Mouse (Mus musculus): Measurements from ENCODE around the gene Agbl4. TPM values are rescaled to one million over a fixed set of nuclear protein-coding genes. Genes with fewer than 3 reads are reported as not detected.

Agbl4 gene
- total RNA-seq, 2 experiments from 2014 or later = not detected

GRCm38 (mm10) chr4:111518191-111518590 lies 1120.7 kb downstream of the Agbl4 start:
- intact Hi-C loops (cut with DNase I; ENCODE audit: low total_unique reads) = no loop called here
- no peak for DNase-seq

GRCm38 (mm10) chr4:111519267-111519666 lies 1121.8 kb downstream of the Agbl4 start:
- intact Hi-C loops (cut with DNase I; ENCODE audit: low total_unique reads) = no loop called here
- no peak for DNase-seq

GRCm38 (mm10) chr4:111520006-111520405 lies 1122.5 kb downstream of the Agbl4 start:
- intact Hi-C loops (cut with DNase I; ENCODE audit: low total_unique reads) = no loop called here

GRCm38 (mm10) chr4:111522974-111523373 lies 1125.5 kb downstream of the Agbl4 start:
- intact Hi-C loops (cut with DNase I; ENCODE audit: low total_unique reads) = no loop called here
- no peak for DNase-seq

More at GRCm38 (mm10) chr4:111520006-111520405, 1122.5 kb downstream of the Agbl4 start:
- no peak for DNase-seq

GRCm38 (mm10) chr4:111528961-111529360 lies 1131.5 kb downstream of the Agbl4 start:
- DNase-seq = no peak
- intact Hi-C loops (cut with DNase I; ENCODE audit: low total_unique reads) = no loop called here

GRCm38 (mm10) chr4:111529996-111530395 lies 1132.5 kb downstream of the Agbl4 start:
- intact Hi-C loops (cut with DNase I; ENCODE audit: low total_unique reads) = no loop called here
- no peak for DNase-seq

GRCm38 (mm10) chr4:111530537-111530936 lies 1133.1 kb downstream of the Agbl4 start:
- DNase-seq = no peak
- intact Hi-C loops (cut with DNase I; ENCODE audit: low total_unique reads) = no loop called here

GRCm38 (mm10) chr4:111544684-111545083 lies 1147.2 kb downstream of the Agbl4 start:
- intact Hi-C loops (cut with DNase I; ENCODE audit: low total_unique reads) = no loop called here
- DNase-seq = no peak

GRCm38 (mm10) chr4:111546009-111546408 lies 1148.5 kb downstream of the Agbl4 start:
- intact Hi-C loops (cut with DNase I; ENCODE audit: low total_unique reads) = no loop called here
- DNase-seq = no peak

- no peak for DNase-seq
- intact Hi-C loops (cut with DNase I; ENCODE audit: low total_unique reads) = no loop called here
These were observed 1158.0 kb downstream of the Agbl4 start for GRCm38 (mm10) chr4:111555426-111555825.

GRCm38 (mm10) chr4:111577087-111577773 lies 1179.8 kb downstream of the Agbl4 start:
- intact Hi-C loops (cut with DNase I; ENCODE audit: low total_unique reads) = no loop called here

GRCm38 (mm10) chr4:111579115-111579862 lies 1181.8 kb downstream of the Agbl4 start:
- no peak for DNase-seq
- intact Hi-C loops (cut with DNase I; ENCODE audit: low total_unique reads) = no loop called here

More at GRCm38 (mm10) chr4:111577087-111577773, 1179.8 kb downstream of the Agbl4 start:
- DNase-seq = no peak

GRCm38 (mm10) chr4:111579863-111580224 lies 1182.4 kb downstream of the Agbl4 start:
- DNase-seq = no peak
- intact Hi-C loops (cut with DNase I; ENCODE audit: low total_unique reads) = no loop called here

- DNase-seq = no peak
- intact Hi-C loops (cut with DNase I; ENCODE audit: low total_unique reads) = no loop called here
These were observed 1182.8 kb downstream of the Agbl4 start for GRCm38 (mm10) chr4:111580239-111580638.

- DNase-seq = no peak
- intact Hi-C loops (cut with DNase I; ENCODE audit: low total_unique reads) = no loop called here
These were observed 1186.2 kb downstream of the Agbl4 start for GRCm38 (mm10) chr4:111583562-111584237.

GRCm38 (mm10) chr4:111584286-111584685 lies 1186.8 kb downstream of the Agbl4 start:
- DNase-seq = no peak
- intact Hi-C loops (cut with DNase I; ENCODE audit: low total_unique reads) = no loop called here

GRCm38 (mm10) chr4:111588211-111588610 lies 1190.8 kb downstream of the Agbl4 start:
- DNase-seq = no peak
- intact Hi-C loops (cut with DNase I; ENCODE audit: low total_unique reads) = no loop called here

GRCm38 (mm10) chr4:111589467-111590170 lies 1192.2 kb downstream of the Agbl4 start:
- intact Hi-C loops (cut with DNase I; ENCODE audit: low total_unique reads) = no loop called here
- no peak for DNase-seq

GRCm38 (mm10) chr4:111594655-111595295 lies 1197.3 kb downstream of the Agbl4 start:
- intact Hi-C loops (cut with DNase I; ENCODE audit: low total_unique reads) = no loop called here
- DNase-seq = no peak

All from gastrocnemius, postnatal 14 days (tissue).